Mouse (Mus musculus): ENCODE measurements around the gene Irs1. TPM values are rescaled to one million over a fixed set of nuclear protein-coding genes. Genes with fewer than 3 reads are reported as not detected.

The Irs1 gene
- polyA plus RNA-seq (2012; rRNA removed) = 0.82 and 1.4 TPM in 2 replicates

DNA sequence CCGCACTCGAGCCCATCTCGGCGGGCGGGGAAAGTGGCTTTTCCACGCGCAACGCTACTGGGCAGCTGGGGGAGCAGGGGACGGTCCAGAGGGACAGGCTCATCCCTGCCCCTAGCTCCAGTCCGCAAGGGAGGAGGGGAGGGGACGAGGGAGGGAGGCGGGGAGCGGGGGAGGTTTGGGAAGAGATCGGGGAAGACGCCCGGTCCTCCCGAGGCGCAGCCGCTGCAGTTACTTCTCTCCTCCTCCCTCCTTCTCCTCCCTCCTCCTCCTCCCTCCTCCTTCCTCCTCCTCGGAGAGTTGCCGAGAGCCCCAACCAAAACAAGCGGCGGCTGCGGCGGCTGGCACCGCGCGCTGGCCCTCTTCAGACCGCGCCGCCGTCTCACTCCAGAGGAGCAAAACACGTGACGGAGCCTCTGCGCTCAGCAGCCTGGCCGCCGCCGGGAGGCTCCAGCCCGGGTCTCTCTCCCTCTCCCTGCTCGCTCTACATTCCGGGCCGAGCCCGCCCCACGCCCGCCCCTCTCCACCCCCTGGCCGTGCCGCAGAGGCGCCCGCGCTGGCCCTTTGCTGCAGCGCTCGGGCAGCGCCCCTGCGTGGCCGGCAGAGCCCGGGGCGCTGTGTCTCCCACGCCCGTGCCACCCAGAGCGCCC is at the start of gene Irs1:
Irs1 (minus strand) TSS at position 266 of the 647 bp plus-strand sequence.
- no peak for DNase-seq (ENCODE audit: low read depth, low spot score)
- under 1% methylated on average over 60 of the region's 60 CpGs for WGBS

DNA sequence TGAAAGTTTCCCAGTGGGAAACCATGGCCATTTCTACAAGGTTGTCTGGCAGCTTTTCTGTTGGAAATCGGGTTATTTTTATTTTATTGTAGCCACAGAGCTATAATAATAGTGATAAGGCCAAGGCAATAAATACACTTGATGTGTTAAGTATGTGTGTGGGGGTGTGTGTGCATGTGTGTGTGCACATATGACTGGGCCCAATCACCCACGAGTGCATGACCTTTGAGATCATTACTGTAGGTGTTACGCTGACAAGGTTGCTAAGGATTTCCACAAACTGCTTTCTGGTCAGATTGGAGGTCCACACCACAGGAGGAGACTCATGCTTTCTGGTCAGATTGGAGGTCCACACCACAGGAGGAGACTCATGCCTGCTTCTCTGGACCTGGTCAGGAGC is 43.3 kb upstream of the Irs1 start:
- 67% methylated on average over 3 of the region's 3 CpGs for WGBS
- no peak for DNase-seq (ENCODE audit: low read depth, low spot score)

DNA sequence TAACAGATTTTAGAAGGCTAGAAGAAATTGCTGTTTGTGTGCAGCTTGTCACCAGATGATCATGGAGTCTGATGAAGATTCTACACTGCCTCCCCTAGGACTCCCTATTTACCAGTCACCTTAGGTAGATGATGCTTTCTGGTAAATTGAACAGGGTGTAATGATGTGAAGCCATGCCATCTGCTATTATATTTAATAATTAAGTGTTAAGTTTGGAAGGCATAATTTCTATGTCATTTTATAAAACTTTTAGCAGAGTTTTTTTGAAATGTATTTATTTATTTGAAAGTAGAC is 38.7 kb upstream of the Irs1 start:
- no peak for DNase-seq (ENCODE audit: low read depth, low spot score)

DNA sequence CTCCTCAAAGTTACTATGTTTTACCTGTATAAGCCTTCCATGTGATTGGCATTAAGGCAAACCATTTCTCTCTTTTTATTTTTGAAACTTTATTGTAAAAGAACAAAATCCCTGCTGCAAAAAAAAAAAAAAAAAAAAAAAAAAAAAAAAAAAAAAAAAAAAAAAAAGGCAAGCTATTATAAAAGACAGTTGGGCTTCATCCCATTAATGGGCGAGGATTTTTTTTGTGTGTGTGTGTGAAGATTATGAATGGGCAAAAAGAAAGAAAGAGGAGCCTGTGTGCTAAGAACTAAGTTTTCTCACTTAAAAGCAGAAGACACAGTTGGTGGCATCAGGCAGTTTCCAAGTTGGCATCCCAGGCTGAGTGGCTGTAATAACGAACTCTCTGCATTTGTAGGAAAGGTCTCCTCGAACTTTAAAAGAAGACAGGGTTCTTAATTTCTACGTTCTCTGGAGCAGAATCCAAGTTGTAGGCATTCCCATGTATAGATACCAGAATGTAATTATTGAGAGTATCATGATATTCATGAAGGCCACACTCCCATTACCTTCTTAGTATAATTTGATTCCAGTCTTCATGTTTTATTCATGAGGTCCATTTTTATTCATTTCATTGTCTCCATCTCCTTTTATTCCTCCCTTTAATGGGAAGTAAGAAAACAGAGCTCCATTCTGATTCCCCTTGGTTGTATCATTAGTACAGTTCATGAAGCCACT is 38.2 kb upstream of the Irs1 start:
- WGBS = 86% methylated on average over 4 of the region's 4 CpGs
- no peak for DNase-seq (ENCODE audit: low read depth, low spot score)

DNA sequence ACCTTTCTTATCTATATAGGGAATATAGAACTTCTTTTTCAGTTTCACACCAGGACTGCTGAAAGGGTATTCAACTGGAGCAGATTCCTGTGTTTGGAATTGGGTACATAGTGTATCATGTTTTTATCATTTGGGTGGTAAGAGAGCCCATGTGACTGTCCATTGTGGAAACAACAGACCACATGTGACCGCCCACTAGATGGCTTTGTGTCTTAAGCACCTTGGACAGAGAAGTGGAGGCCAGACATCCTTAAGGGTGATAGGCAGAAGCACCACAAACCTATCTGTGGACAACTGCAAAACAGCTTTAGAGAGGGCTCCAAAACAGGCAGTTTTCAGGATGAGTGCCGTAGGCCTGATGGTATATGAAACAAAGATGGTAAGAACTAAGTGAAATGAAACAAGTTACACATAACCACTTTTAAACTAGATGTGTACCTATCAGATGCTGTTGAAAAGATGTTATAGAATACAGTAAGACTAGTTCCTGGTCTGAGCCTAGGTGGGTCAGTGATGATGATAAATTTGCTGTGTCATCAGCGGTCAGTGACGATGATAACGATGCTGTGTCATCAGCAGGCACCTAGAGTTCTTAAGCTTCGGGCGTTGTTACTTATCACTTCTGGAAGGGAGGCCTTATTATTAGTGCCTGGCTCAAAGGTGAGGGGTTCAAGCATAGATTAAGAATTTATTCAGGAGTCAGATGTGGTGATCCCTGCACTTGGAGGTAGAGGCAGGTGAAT is 37.0 kb upstream of the Irs1 start:
- 95% methylated on average over 7 of the region's 7 CpGs for WGBS

DNA sequence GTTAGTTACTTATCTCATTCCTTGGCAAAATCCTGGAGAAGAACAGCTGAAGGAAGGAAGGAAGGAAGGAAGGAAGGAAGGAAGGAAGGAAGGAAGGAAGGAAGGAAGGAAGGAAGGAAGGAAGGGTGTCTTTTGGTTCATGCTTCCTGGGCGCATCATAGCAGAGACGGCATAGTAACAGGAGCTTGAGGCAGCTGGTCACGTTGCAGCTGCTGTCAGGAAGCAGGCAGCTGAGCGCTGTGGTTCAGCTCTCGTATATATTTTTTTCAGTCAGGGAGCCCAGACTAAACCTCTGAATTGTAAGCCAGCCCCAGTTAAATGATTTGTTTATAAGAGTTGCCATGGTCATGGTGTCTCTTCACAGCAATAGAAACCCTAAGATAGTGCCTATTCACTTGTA is 34.9 kb upstream of the Irs1 start:
- 82% methylated on average over 5 of the region's 5 CpGs for WGBS
- no peak for DNase-seq (ENCODE audit: low read depth, low spot score)

More for the DNA sequence above, 37.0 kb upstream of the Irs1 start:
- no peak for DNase-seq (ENCODE audit: low read depth, low spot score)

DNA sequence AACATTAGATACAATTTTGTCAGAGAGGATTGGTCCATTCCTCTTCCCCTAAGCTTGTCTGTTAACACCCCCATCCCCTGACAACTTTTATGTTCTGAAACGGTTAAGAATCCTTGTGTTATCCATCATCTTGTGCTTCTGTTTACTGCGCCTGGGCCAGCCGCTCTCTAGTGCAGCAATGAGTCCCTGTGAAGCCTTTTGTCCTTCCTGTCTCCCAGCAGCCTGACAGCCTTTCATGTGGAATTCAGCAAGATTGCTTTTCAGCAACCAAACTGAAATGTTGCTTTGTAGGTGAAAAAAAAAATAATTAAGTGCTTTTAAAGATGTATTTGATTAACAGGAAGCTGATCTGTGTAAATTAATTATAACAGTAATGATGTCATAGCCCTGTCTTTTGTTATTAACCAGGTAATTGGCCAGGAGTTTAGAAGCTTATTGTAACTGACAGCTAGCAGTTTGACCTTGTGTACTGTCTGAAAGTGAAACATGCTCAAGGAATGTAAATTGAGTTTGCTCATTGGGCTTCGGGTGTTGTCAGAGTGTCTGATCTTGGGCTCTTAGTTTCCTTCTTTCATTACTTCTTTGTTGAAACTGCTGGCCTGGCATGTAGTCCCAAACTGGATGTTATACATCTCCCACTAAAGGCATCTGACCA is 33.0 kb upstream of the Irs1 start:
- DNase-seq (ENCODE audit: low read depth, low spot score) = no peak
- WGBS = 46% methylated on average over 4 of the region's 4 CpGs

DNA sequence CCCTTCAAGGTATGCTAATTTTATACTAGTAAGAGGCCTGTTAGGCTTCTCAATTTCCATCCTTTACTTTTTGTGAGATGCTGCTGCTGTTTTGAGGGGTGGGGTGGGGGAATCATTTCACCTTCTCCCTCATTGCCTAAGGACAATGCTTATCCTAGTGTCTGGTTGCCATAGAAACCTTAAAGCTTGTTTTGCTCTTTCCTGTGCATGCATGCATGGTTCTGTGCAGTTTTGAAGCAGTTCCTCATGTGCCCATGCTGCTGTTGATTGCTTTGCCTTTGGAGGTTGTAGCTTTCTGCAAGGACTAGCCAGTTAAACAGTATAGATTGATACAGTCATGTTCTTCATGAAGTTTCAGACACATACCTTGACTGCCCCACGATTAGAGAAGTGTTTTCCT is 30.2 kb upstream of the Irs1 start:
- 85% methylated on average over 1 of the region's 1 CpGs for WGBS
- DNase-seq (ENCODE audit: low read depth, low spot score) = no peak

DNA sequence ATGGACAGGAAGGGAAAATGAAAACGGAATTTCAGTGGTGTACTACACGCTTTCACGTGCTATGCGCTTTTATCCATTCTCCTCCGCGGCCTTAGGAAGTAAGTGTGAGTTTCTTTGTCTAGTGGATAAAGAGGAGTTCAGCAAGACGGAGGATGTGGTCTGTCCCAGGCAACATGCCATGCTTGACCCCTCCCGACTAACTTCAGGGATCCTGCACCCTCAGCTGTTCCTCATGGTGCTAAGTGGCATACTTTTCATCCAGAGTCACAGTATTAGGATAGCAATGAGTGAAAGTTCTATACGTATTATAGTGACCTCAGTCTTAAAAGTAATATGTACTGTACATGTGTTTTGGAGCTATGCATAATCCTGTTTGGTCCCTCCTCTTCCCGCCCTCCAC is 29.6 kb upstream of the Irs1 start:
- DNase-seq (ENCODE audit: low read depth, low spot score) = no peak
- WGBS = 88% methylated on average over 10 of the region's 10 CpGs

DNA sequence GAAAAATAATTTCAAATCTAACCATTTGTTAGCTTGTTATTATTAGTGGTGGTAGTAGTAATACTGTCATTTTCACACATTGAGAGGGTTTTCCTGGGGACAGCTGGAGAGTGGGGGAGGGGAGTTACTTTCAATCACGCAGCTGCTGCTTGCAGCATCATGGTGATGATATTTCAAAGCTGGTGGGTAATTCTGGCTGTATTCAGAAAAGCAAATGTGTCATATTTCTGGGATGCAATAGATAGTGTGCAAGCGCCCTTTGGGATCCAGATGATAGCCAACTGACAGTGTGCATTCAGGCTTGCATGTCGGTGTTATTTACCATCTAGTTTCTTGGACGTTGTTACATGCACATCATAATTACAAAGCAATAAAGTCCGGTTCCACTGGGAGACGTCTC is 29.2 kb upstream of the Irs1 start:
- DNase-seq (ENCODE audit: low read depth, low spot score) = no peak
- 68% methylated on average over 6 of the region's 6 CpGs for WGBS

DNA sequence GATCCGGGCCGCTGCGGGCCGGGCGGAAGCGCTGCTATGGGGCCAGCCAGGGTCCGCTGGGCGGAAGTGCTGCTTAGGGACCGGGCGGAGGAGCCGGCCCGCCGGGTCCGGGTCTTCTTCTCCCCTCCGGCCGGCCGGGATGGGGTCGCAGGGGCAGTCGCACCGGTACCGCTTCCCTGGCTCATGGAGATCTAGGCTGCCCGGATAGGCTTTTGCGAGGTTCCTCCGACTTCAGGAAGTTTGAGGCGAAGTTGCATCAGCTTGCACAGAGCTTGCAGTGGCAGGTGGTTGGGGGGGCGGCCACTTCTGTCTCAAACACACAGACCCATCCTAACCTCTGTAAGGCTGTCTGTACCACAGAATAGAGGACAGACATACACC is 25.5 kb upstream of the Irs1 start:
- no peak for DNase-seq (ENCODE audit: low read depth, low spot score)
- under 1% methylated on average over 26 of the region's 26 CpGs for WGBS

DNA sequence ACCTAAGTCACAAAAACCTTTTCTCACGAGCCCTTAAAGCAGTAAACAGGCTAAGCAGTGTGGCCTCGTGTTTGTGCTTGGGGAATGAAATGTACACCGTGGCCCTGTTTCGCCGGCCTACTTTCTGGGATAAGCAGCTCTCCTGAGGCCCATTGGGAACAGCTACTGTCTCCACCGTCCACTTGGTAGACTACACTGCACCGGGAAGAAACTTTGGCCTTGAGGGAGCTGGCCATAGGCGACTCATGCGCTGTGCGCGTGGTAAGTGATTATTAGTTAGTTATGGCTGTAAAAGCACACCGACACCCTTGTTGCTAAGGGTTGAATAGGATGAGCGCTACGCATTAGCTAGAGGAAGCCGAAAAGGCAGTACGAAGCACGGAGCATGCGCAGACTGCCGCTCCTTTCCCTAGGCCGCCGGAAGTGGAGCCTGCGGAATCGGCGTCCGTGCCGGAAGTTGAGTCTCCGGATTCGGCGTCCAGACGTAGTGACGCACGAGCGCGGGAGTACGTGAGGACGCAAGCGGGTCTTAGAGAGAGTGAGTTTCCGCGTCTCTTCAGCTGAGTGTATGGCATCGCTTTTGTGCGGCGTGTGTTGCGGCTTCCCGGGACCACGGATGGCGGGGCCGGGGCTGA is 25.0 kb upstream of the Irs1 start, which contains the start of gene Rhbdd1:
Rhbdd1 (plus strand) TSS at position 342 of the 635 bp plus-strand sequence.
- peak; percentile 95 for DNase-seq (ENCODE audit: low read depth, low spot score)
- WGBS = 5% methylated on average over 47 of the region's 47 CpGs

DNA sequence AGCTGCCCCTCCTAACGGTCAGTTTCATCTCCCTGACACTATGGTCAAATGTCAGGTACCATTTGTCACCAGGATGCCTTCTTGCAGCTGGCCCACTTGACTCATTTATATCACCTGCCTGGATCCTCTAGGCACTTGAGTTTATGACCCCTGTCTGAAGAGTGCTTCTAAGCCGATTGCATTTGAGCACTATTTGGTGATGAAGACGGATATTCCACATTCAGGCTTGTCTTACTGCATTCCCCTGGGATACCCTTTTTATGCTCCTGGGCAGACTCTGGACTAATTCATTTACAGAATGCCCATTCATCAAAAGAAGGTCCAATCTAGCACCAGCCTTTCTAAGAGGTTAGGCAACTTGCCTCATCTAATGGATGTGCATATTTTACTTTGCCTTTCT is 13.3 kb upstream of the Irs1 start:
- DNase-seq (ENCODE audit: low read depth, low spot score) = no peak
- 47% methylated on average over 3 of the region's 3 CpGs for WGBS

DNA sequence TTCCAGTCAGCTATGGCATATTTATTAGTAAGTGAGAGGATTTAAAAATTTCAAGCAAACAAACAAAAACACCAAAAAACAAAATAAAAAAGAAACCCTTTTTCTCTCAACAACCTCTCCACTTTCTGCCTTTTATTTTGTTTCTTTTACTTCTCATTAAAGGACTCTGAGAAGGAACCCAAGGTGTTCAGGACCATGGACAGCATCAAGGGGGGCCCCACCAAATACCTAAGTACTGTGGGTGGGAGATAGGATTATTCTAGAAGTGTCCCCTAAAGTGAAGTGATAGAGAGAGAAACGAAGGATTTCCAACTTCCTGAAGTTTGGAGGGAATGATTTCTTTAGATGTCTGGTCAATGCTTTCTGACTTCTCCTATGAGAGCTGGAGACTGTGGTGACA is 7.4 kb upstream of the Irs1 start:
- 22% methylated on average over 1 of the region's 1 CpGs for WGBS
- no peak for DNase-seq (ENCODE audit: low read depth, low spot score)

DNA sequence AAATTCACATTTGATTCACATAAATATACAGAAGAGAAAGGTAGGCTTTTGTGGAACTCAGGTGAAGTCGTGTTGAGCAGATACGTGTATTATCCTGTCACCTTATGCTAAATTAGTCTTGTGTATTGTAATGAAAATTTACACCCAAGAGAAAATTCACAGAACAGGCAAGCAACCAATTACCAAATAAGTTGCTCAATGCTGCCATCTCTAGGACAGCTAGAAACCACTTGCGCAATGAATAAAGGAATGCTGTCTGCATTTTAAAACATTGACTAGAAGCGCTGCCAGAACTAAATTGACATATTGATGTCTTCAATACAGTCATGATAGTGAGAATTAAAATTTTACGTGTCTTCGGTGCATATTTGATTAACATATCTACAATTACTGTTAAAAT is 2.9 kb upstream of the Irs1 start:
- no peak for DNase-seq (ENCODE audit: low read depth, low spot score)
- 5% methylated on average over 6 of the region's 6 CpGs for WGBS

DNA sequence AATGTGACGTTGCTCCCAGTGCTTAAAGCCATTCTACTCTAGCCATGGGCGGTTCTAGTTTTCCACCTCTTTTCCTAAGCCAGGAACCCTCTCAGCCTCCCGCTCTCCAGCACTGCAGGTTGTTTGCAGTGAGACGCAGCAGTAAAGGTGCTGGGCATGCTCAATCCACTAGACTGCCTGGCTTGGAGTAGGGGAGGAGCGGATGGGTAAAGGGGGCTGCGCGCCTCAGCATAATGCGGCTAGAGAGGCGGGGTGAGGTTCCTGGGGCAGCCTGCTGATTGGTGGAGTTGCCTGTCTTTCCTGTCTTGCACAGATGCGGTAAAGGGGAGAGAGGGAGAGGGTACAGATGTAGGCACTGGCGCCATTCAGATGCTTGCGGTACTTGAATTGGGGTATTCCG is 1.6 kb upstream of the Irs1 start:
- DNase-seq (ENCODE audit: low read depth, low spot score) = no peak
- WGBS = 3% methylated on average over 13 of the region's 13 CpGs

DNA sequence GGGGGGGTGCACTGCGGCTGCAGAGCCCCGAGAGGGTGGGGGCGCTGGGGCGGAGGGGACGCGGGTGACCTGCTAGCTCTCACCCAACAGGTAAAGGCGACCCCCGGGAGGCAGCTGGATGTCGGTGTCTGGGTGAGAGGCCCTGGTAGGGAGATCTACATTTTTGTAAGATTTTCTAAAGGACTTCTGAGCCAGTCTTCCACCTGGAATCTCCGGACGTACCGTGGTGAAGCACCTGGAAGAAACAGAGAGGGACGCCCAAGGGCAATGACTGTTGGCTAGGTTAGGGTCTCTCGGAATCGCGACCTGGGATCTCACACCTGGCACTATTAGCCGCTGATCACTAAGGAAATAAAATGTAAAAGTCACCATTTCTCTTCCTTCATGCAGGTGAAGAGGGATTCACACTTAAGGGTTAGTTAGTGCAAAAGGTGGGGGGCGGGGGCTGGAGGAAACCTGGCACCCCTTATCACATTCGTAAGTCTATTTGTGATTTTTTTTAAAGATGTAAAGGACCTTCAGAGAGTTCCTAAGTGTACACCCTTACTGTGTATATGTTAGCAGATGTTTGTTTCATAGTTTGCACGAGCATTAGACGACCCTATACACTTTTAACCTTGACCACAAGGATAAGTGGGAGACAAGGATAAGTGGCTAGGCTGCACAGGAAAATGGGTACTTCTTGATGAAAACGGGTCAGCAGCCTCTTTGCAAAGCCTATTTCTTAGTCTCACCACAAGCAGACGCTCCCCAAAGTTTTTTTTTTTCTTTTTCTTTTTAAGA is 905 bp upstream of the Irs1 start:
- 2% methylated on average over 23 of the region's 23 CpGs for WGBS

DNA sequence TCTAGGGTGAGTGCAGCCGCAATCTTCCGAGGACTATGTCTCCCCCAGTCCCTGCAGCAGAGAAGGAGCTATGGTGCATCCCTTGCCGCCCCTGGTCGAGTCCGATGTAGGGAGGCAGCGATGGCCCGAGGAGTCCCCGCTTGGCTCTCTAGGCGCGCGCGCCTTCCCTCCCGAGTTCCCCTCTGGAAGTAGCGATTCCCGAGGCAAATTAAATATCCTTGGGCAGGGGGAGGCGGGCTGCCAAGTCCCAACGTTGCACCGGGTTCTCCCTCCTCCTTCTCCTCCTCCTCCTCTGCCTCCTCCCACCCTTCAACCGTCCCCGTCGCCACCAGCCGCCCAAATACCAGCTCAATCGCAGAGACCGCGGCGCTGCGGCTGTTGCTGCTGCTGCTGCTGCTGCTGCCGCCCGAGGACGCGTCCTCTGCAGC is 479 bp downstream of the Irs1 start:
- WGBS = under 1% methylated on average over 31 of the region's 31 CpGs
- no peak for DNase-seq (ENCODE audit: low read depth, low spot score)

More for the DNA sequence above, 905 bp upstream of the Irs1 start:
- no peak for DNase-seq (ENCODE audit: low read depth, low spot score)

DNA sequence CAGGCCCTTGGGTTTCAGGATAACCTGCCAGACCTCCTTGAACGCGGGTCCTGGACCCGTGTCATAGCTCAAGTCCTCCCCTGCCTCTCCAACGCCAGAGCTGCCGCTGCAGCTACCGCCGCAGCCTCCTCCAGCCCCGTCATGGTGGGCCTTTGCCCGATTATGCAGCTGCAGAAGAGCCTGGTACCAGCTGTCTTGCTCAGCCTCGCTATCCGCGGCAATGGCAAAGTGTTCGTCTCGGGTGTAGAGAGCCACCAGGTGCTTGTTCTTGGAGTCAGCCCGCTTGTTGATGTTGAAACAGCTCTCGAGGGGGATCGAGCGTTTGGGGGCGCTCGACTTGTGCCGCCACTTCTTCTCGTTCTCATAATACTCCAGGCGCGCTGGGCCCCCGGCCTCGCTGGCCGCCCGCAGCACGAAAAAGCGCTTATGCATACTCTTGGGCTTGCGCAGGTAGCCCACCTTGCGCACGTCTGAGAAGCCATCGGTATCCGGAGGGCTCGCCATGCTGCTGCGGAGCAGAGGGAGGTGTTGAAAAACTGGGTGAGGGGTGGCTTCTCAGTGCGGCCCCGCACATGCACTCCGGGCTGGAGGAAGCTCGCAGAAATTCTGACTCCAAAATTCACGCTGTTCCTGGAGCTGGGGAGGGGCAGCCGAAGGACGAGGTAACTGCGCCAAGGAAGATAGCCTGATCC is 1.1 kb downstream of the Irs1 start:
- no peak for DNase-seq (ENCODE audit: low read depth, low spot score)
- 2% methylated on average over 45 of the region's 45 CpGs for WGBS

All from large intestine, adult 2 months (tissue).